Mouse (Mus musculus) cerebellum, postnatal 36 days (tissue): ENCODE results near the gene Mrpl4.

Experiments used
- DNase-seq, 2 experiments: peaks; one replicate each; pipeline ENCODE4 v3.0.0; 2021 to 2022; ENCODE audit warnings: mixed read lengths in 2 of 2

The Mrpl4 gene

DNA sequence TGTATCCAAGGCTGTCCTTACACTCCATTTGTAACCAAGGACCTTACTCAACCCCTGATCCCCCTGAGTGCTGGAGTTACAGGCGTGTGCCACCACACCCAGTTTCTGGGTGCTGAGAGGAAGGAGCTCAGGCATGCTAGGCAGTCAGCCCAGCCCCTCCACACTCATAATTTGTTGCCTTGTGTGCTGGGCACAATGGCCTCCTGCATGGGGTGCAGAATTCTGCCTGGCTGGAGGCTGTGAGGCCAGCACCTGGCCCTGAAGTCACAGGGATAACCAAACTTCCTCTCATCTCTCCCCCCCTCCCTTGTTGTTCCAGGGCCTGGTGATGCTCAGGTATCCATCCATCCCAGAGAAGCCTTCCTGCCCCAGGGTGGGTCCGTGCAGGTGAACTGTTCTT, 16.1 kb downstream of the Mrpl4 start:
- DNase-seq = no peak

DNA sequence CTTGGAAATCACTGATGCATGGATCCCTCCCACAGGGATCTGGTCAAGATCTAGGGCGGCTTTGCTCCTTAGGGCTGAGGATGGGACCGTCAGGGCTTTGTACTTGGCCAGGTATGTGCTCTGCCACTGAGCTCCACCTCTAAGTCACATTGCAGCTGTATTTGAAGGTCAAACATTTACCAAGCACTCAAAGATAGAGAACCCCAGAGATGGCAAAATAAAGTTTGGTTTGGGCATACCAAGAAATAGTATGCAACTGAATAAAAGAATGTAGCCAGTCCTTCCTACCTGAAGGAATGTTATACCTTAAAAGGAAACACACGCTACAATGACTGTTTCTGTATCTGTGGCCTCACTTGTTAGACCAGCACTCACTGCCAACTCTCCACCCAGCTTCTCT, 18.8 kb downstream of the Mrpl4 start:
- DNase-seq = no peak

GRCm38 (mm10) chr9:21022288-21022687, 19.8 kb downstream of the Mrpl4 start:
- no peak for DNase-seq

- no peak for DNase-seq
Observed at GRCm38 (mm10) chr9:21022726-21023125, 20.2 kb downstream of the Mrpl4 start.

DNA sequence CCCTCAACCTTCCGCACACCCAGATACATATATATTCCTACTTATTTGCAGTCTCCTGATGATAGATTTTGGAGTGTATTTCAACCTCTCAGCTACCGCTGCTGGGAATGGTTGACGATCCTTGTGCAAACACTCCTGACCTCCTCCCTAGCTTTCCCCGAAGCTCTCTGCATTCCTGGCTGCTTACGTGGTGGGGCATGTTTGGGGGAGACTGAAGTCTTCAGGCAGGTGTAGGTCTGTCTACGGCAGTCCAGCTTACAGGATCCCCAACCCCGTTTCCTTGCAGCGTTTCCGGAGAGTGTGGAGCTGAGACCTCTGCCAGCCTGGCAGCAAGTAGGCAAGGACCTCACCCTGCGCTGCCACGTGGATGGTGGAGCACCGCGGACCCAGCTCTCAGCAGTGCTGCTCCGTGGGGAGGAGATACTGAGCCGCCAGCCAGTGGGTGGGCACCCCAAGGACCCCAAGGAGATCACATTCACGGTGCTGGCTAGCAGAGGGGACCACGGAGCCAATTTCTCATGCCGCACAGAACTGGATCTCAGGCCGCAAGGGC, 22.8 kb downstream of the Mrpl4 start:
- no peak for DNase-seq

- DNase-seq = no peak
Observed at GRCm38 (mm10) chr9:21026849-21027248, 24.3 kb downstream of the Mrpl4 start.

DNA sequence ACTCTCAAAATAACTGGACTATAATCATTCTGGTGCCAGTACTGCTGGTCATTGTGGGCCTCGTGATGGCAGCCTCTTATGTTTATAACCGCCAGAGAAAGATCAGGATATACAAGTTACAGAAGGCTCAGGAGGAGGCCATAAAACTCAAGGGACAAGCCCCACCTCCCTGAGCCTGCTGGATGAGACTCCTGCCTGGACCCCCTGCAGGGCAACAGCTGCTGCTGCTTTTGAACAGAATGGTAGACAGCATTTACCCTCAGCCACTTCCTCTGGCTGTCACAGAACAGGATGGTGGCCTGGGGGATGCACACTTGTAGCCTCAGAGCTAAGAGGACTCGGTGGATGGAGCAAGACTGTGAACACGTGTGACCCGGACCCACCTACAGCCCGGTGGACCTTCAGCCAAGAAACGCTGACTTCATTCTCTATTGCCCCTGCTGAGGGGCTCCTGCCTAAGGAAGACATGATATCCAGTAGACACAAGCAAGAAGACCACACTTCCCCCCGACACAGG, 25.3 kb downstream of the Mrpl4 start:
- DNase-seq = no peak

DNA sequence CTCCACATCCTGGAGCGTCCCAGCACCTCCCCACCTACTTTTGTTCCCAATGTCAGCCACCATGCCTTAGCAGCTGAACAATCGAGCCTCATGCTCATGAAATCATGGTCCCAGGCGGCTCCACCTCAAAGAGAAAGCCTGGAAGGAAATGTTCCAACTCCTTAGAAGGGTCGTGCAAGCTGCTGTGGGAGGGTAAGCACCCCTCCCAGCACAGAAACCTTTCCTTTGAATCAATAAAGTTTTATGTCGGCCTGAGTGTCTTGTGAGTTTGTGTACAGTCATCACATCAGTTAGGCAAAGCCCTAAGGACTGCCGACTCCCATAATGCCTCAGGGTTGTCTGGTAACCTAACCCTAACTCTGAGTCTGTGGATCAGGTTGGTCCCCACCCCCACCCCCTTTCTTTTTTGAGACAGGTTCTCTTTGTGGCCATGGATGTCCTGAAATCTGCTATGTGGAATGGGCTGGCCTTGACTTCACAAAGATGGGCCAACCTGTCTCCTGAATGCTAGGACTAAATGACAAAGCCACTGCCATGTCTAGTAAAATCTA, 26.1 kb downstream of the Mrpl4 start:
- DNase-seq = no peak

- DNase-seq = peak; percentile 58 to 66
Observed at GRCm38 (mm10) chr9:21029291-21030054, 26.9 kb downstream of the Mrpl4 start, which contains the start of gene Icam4. Gene Icam4, plus strand, starts transcription at chr9:21029373.

DNA sequence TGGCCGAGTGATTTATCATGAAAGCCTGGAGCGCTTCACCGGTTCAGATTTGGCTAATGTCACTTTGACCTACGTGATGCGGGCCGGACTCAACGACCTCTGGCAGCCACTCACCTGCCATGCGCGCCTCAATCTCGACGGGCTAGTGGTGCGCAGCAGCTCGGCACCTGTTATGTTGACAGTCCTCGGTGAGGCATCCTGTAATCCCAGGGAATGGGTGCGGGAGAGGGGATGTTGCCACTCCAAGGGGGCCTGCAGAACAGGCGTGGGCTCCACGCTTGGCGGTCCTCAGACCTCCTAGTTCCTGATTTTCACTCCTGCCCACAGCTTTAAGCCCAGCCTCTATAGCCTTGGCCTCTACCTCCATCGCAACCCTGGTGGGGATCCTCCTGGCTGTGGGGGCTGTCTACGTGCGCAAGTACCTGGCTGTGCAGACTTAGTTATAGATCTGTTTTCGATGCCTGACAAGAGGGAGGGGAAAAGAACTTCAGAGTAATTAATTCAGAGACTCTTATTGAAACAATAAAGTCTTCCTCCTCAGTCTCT, 27.6 kb downstream of the Mrpl4 start:
- DNase-seq = no peak

- DNase-seq = peak; percentile 76 to 78
Observed at GRCm38 (mm10) chr9:21030781-21031250, 28.3 kb downstream of the Mrpl4 start.

DNA sequence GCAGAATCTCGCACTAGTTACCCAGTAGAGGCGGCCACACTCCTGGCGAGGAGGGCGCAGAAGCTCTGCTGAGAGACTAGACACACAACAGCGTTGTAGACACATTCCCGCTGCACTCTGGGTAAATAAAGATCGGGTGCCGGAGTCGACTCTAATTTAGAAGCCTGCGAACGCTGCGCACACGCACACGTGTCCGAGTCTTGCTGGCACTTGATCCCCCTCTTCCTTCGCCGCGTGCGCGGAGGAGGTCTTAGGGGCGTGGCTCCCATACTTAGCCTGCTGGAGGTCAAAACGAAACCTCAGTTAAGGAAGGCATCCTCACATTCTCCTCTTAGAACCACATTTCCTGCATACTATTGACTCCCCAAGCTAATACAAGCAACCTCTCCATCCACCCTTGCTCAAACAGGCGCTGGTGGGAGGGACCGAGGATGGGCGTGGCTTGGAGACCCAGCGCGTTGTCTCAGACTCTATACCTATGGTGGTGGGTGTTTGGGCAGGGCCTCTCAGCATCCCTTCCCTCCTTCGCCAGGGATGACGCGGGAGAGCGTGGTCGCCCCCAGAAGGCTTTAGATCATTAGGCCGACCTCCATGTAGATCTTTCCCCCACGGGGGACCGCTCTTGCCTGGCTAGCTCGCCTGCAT, 28.8 kb downstream of the Mrpl4 start:
- DNase-seq = peak; percentile 15 to 27

- DNase-seq = no peak
Observed at GRCm38 (mm10) chr9:21031896-21032351, 29.4 kb downstream of the Mrpl4 start, which contains the start of gene Icam5. Gene Icam5, plus strand, starts transcription at chr9:21032073.

DNA sequence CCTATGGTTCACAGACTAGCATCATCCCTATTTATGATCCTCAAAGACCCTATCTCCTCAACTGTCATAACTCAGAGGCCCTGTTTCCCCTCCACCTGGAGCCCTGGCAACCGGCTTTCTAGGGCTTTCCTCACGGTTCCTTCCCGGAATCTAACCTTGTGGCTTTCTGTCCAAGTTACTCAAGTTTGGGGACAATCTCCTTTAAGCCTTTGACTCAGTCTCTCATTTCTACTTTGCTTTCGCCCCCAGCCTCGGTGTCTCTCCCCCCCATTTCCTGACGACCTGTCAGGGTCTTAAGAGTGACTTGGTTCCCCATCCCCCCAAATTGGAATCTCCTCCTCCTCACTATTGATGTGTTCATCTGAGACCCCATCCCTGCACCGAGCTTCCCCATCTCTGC, 30.0 kb downstream of the Mrpl4 start:
- no peak for DNase-seq

DNA sequence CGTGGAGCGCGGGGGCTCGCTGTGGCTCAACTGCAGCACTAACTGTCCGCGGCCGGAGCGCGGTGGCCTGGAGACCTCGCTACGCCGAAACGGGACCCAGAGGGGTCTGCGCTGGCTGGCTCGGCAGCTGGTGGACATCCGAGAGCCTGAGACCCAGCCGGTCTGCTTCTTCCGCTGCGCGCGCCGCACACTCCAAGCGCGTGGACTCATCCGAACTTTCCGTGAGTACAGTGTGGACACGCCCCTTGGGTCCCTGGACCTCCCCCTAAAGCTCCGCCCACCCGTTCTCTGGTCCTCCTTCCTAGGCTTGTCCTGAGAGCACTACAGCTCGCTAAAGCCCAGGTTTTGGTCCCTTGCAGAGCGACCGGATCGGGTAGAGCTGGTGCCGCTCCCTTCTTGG, 30.6 kb downstream of the Mrpl4 start:
- DNase-seq = no peak

DNA sequence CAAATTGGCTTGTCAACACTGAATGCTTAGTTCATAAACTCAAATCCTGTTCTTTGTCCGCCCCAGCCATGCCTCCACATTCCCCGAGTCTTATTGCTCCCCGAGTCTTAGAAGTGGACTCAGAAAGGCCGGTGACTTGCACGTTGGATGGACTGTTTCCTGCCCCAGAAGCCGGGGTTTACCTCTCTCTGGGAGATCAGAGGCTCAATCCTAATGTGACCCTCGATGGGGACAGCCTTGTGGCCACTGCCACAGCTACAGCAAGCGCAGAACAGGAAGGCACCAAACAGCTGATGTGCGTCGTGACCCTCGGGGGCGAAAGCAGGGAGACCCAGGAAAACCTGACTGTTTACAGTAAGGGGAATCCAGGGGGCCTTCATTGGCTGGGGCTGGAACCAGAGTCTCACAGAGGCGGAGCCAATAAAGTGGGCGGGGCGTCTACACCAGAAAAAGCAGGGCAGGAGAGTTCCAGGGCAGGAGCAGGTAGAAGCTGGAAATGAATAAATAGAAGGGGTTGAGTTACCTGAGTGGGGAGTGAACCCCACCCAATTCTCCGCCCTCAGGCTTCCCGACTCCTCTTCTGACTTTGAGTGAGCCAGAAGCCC, 32.0 kb downstream of the Mrpl4 start:
- no peak for DNase-seq

DNA sequence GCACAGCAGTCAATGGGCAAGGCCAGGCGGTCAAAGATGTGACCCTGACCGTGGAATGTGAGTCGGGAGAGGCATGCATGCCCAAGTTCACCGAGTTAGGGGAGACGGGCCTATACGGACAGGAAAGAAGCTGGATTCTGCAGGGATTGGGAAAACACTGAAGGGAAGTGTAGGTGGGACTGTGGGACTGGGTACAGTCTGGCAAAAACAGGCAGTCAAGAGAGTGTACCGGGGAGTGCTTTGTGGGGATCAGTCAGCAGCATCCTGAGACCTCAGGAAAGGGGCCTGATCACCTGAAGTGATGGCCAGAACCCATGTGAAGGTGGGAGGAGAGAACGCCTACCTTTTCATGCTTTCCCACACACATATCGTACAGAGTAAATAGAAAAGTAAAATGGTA, 33.0 kb downstream of the Mrpl4 start:
- DNase-seq = no peak

DNA sequence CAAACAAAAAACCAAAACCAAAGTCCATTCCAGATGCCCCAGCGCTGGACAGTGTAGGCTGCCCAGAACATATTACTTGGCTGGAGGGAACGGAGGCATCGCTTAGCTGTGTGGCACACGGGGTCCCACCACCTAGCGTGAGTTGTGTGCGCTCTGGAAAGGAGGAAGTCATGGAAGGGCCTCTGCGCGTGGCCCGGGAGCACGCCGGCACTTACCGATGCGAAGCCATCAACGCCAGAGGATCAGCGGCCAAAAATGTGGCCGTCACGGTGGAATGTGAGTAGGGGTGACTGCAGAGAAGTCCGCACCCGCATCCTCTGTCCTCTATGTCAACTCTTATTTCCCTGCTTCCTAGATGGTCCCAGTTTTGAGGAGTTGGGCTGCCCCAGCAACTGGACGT, 33.6 kb downstream of the Mrpl4 start:
- DNase-seq = no peak

GRCm38 (mm10) chr9:21036666-21037065, 34.1 kb downstream of the Mrpl4 start:
- no peak for DNase-seq

DNA sequence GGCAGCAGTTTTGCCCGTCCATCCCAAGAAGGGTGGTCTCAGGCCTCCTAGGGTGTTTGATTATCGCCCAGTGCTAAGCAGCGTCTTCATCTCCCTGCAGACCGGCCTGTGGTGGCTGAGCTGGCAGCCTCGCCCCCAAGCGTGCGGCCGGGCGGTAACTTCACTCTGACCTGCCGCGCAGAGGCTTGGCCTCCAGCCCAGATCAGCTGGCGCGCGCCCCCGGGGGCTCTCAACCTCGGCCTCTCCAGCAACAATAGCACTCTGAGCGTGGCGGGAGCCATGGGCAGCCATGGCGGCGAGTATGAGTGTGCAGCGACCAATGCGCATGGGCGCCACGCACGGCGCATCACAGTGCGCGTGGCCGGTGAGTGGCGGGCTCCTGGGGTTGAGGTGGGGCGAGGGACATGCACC, 34.9 kb downstream of the Mrpl4 start:
- peak; percentile 23 to 25 for DNase-seq

DNA sequence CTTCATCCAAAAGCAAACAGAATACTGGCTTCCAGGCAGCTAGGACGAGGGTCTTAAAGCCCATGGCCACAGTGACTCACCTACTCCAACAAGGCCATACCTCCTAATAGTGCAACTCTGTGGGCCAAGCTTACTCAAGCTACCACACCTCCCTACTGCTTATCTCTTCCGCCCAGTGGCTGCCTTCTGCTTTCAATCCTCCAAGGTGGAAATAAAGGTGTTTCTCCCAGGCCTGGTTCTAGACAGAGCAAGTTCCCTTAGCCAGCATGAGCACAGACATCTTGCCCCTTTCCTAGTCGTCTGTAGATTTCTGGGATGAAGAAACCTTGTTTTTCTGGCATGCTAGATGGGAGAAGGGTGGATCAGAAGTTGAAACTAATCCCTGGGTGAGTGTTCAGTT, 37.2 kb downstream of the Mrpl4 start:
- no peak for DNase-seq

GRCm38 (mm10) chr9:21041308-21041707, 38.8 kb downstream of the Mrpl4 start:
- no peak for DNase-seq

DNA sequence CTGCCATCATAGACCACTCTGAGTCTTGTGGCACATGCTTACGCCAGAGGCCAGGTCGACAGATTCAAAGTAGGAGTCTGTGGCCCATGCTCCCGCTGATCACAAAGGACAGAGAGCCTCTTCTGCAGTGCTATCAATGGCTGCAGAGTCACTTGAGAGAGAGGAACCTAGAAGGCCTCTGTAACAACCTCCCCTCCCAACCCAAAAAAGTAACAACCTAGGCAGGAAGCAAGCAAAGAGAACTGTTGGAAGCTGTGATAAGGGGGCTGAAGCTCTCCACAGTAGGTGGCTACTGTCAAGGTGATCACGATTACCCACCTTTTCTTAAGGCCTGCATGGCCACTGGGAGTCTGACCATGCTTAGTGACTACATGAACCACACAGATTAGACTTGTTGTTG, 41.0 kb downstream of the Mrpl4 start:
- no peak for DNase-seq
